Mouse (Mus musculus) E14TG2a.4 (cell line): ENCODE measurements around the gene Ect2l.
A peak's percentile ranks its signal among the peaks of the same experiment; 100 is the strongest.

Experiments
- H3K27me3 ChIP-seq: 2 replicates; pipeline ENCODE4 v1.6.1; 2014; ENCODE audit warnings: low read length, control low read depth; ENCODE audit not compliant: insufficient read depth
- H3K36me3 ChIP-seq: 2 replicates; pipeline ENCODE4 v1.6.1; 2014; ENCODE audit warnings: low read length, control low read depth; ENCODE audit not compliant: insufficient read depth
- H3K4me1 ChIP-seq: replicated peaks from 2 replicates; pipeline ENCODE4 v1.6.1; 2014; ENCODE audit warnings: low read depth, low read length, control low read depth
- H3K4me3 ChIP-seq: replicated peaks from 2 replicates; pipeline ENCODE4 v1.5.1; 2014; ENCODE audit warnings: mild to moderate bottlenecking, low read length
- H3K9me3 ChIP-seq: 2 replicates; pipeline ENCODE4 v1.6.1; 2014; ENCODE audit warnings: low read length, control low read depth
- CTCF ChIP-seq: conservative IDR thresholded peaks from 2 replicates; pipeline ENCODE4 v1.5.1; 2014; ENCODE audit warnings: low read length
- NANOG ChIP-seq: IDR thresholded peaks from 2 replicates; pipeline ENCODE4 v1.6.1; 2014; ENCODE audit warnings: borderline replicate concordance, low read length, mixed read lengths
- POU5F1 ChIP-seq: IDR thresholded peaks from 2 replicates; pipeline ENCODE4 v1.6.1; 2014; ENCODE audit warnings: low read length, borderline replicate concordance

Ect2l gene

GRCm38 (mm10) chr10:18224386-18224785 lies 13.7 kb upstream of the Ect2l start:
- H3K27me3 ChIP-seq, result no peaks in the 10 kb centered on the region
- H3K4me1 ChIP-seq, result peaks cover 10% of the 10 kb centered on the region
- H3K36me3 ChIP-seq, result no peaks in the 10 kb centered on the region
- H3K4me3 ChIP-seq, result no peak overlapping the region
- TF ChIP-seq CTCF (no peak), POU5F1 (no peak), NANOG (no peak)
- H3K9me3 ChIP-seq, result peaks cover 23% of the 10 kb centered on the region

GRCm38 (mm10) chr10:18219351-18219750 lies 8.7 kb upstream of the Ect2l start:
- Histone ChIP-seq H3K9me3 (peaks cover 23% of the 10 kb centered on the region), H3K27me3 (no peaks in the 10 kb centered on the region), H3K36me3 (peaks cover 7% of the 10 kb centered on the region; the same call in 1 of the 2 replicates), H3K4me3 (no peak overlapping the region), H3K4me1 (0 out of 2 replicates have a peak, but pooled peaks cover under 1% of the 10 kb centered on the region)
- no peak for TF ChIP-seq NANOG

DNA sequence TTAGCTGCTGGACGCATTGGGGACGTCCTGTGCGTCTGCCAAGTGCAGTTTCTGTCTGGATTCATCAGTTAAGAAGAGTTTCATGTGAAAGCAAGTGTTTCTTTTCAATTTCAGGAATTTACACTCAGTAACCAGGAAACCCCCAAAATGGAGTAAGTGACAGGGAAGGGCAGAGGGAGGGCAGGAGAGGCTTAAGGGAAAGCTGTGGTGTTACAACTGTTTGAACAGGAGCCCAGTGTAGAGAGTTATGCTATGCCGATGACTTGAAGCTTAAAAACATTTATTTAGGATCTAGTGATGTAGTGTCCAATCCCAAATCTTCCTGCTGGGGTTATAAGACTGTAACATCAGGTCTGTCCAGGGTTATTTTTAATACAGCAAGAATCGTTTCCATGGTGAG lies 3.4 kb upstream of the Ect2l start:
- peak overlapping the region; percentile 48 for H3K4me3 ChIP-seq
- no peak for TF ChIP-seq CTCF
- TF ChIP-seq NANOG, result no peak
- no peak for TF ChIP-seq POU5F1
- peaks cover 7% of the 10 kb centered on the region; the same call in 1 of the 2 replicates for H3K36me3 ChIP-seq
- H3K27me3 ChIP-seq, result no peaks in the 10 kb centered on the region
- peaks cover 21% of the 10 kb centered on the region for H3K4me1 ChIP-seq
- no peaks in the 10 kb centered on the region for H3K9me3 ChIP-seq

- no peaks in the 10 kb centered on the region for H3K9me3 ChIP-seq
- peaks cover 21% of the 10 kb centered on the region for H3K4me1 ChIP-seq
- H3K27me3 ChIP-seq, result no peaks in the 10 kb centered on the region
- H3K4me3 ChIP-seq, result peak overlapping the region; percentile 48
- peaks cover 7% of the 10 kb centered on the region; the same call in 1 of the 2 replicates for H3K36me3 ChIP-seq
- TF ChIP-seq POU5F1, result no peak
- TF ChIP-seq CTCF, result no peak
- no peak for TF ChIP-seq NANOG
Observed at GRCm38 (mm10) chr10:18213373-18213772, 2.7 kb upstream of the Ect2l start.

DNA sequence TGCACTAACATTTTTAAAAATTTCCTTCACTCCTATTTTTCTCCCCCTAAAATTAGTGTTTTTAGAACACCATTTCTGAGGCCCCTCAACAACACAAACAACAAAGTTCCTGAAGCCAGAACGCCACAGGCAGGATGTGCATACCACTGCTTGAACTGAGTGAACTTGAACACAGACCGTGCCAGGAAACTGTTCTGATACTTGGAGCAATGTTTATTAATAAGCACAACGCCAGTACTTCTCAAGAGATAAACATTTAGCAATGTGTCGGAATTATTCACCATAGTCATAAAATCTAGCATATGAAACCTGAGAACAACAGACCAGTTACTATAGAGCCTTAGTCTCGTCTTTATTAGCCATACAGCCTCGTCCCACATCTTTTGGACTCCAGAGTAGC lies 571 bp downstream of the Ect2l start:
- Histone ChIP-seq H3K36me3 (no peaks in the 10 kb centered on the region), H3K4me1 (peaks cover 21% of the 10 kb centered on the region), H3K4me3 (no peak overlapping the region), H3K27me3 (no peaks in the 10 kb centered on the region), H3K9me3 (no peaks in the 10 kb centered on the region)
- TF ChIP-seq NANOG (no peak), POU5F1 (no peak), CTCF (no peak)

DNA sequence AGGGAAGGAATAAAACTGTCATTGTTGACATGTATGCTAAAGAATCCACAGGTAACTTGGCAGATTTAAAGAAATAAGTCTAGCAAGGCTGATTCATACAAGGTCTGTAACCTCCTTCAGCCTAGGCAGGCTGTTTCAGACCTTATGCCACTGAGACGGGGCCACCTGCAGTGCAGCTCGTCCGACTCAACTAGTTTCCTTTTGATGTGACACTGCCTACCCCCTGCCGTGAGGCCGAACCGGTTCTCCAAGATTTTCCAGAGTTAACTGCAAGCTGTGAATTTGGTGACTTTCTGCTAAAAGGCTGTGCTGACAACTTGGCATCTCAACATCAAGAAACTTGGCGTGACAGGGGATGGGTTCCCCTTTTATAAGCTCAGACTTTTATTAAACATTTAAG lies 6.6 kb downstream of the Ect2l start:
- TF ChIP-seq NANOG (0 out of 2 replicates have a peak, but pooled peaks have one; percentile 13), CTCF (no peak)
- H3K36me3 ChIP-seq, result no peaks in the 10 kb centered on the region
- no peaks in the 10 kb centered on the region for H3K27me3 ChIP-seq
- peaks cover 14% of the 10 kb centered on the region for H3K9me3 ChIP-seq
- H3K4me3 ChIP-seq, result no peak overlapping the region
- peaks cover 22% of the 10 kb centered on the region for H3K4me1 ChIP-seq

DNA sequence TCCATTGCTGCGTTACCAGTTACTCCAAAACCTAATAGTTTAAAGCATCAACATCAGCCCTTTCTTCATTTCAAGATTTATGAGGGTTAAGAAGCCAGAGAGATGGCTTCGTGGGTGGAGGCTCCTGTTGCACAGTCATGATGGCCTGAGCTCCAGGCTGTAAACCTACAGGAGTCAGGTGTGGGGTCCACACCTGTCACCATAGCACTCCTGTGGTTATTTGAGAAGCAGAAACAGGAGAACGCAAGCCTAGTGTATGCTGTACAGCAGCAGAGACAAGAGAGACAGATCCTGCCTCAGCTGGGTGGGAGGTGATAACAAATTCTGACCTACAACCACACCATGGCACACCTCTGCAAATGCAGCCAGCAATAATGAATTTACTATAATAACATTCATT lies 8.3 kb downstream of the Ect2l start:
- peaks cover 22% of the 10 kb centered on the region for H3K4me1 ChIP-seq
- no peaks in the 10 kb centered on the region for H3K27me3 ChIP-seq
- no peaks in the 10 kb centered on the region for H3K36me3 ChIP-seq
- peaks cover 23% of the 10 kb centered on the region for H3K9me3 ChIP-seq
- TF ChIP-seq CTCF, result no peak
- H3K4me3 ChIP-seq, result no peak overlapping the region

DNA sequence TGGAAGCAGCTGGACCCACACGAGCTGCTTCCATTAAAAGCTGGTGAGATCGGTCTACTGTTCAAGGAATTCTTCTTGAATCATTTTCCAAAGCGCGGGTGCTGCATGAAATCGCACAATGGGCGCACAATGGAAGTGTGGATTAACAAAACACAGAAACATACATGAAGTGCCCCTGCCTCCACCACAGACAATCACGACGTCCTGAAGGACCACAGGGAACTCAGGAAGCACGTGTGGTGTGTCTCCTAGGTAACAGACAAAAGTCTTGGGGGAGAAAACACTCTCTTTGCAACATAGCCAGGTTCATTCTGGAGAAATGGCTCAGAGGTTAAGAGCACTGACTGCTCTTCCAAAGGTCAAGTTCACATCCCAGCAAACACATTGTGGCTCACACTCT lies 10.0 kb downstream of the Ect2l start:
- Histone ChIP-seq H3K36me3 (no peaks in the 10 kb centered on the region), H3K4me3 (no peak overlapping the region), H3K9me3 (peaks cover 23% of the 10 kb centered on the region), H3K27me3 (no peaks in the 10 kb centered on the region), H3K4me1 (peaks cover 32% of the 10 kb centered on the region)
- TF ChIP-seq CTCF (no peak), NANOG (no peak), POU5F1 (no peak)

- Histone ChIP-seq H3K36me3 (no peaks in the 10 kb centered on the region), H3K9me3 (peaks cover 23% of the 10 kb centered on the region), H3K4me1 (peaks cover 31% of the 10 kb centered on the region), H3K4me3 (no peak overlapping the region), H3K27me3 (no peaks in the 10 kb centered on the region)
- TF ChIP-seq CTCF (no peak), POU5F1 (no peak), NANOG (no peak)
Observed at GRCm38 (mm10) chr10:18199919-18200318, 10.8 kb downstream of the Ect2l start.

DNA sequence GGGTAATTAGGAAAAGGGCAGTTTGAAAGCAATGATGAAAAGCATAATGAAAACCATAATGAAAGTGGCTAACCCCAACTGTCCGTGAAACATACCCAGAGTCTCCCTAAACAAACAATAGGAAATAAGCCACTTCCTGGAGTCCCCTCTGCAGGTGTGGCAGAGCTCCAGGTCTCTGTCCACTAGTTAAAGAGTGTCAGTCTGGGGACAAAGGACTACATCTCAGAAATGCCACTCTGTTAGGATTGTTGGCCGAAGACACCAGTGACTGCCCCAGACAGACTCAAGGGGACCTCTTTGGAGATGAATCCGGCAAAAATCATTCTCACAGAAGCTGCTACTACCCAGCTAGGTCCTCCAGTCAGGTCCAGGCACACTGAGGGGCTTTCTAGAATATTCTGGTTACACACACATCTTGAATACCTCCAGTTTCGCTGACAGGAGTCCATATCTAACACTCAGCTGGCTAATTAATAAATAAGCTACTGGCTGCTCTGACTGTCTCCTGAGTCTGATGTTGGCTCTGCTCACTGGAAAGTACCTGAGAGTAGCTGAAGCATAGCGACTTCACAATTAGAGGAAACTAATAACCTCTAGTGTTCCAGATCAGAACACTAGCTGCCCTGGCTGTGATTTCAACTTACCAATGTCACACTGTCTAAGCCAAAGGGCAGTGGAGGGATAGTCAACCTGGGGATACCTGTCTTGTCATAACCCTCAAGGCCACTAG lies 12.2 kb downstream of the Ect2l start:
- H3K9me3 ChIP-seq, result peaks cover 23% of the 10 kb centered on the region
- H3K27me3 ChIP-seq, result peaks cover 8% of the 10 kb centered on the region; the same call in 1 of the 2 replicates
- TF ChIP-seq POU5F1 (no peak), CTCF (no peak), NANOG (no peak)
- H3K4me1 ChIP-seq, result peaks cover 31% of the 10 kb centered on the region
- no peaks in the 10 kb centered on the region for H3K36me3 ChIP-seq
- H3K4me3 ChIP-seq, result no peak overlapping the region
